Mouse (Mus musculus): ENCODE measurements around the gene Hcn4. TPM values are rescaled to one million over a fixed set of nuclear protein-coding genes. Genes with fewer than 3 reads are reported as not detected.

Gene Hcn4
- total and polyA plus RNA-seq, 2 experiments from 2014 or later = 0.61 to 7.4 TPM

- Histone ChIP-seq H3K36me3 (replicated peaks; ENCODE audit: control insufficient read depth, insufficient read depth, low read length) (peaks cover 40% of the 10 kb centered on the region), H3K4me2 (ENCODE audit: low read depth, low read length) (no peak overlapping the region), H3K27ac (ENCODE audit: low read depth) (no peak overlapping the region), H3K9ac (replicated peaks; ENCODE audit: low read depth, low read length) (no peak overlapping the region), H3K4me1 (ENCODE audit: control insufficient read depth, insufficient read depth) (no peaks in the 10 kb centered on the region), H3K4me3 (ENCODE audit: low read depth, low read length) (no peak overlapping the region), H3K9me3 (replicated peaks; ENCODE audit: control insufficient read depth, low read length) (no peaks in the 10 kb centered on the region), H3K27me3 (ENCODE audit: control insufficient read depth, insufficient read depth, low read length) (no peaks in the 10 kb centered on the region)
- 90% methylated on average over 6 of the region's 6 CpGs for WGBS
- ATAC-seq (ENCODE audit: insufficient read depth, low read depth) (no peak), DNase-seq (ENCODE audit: low spot score) (no peak)
- TF ChIP-seq EP300 (IDR thresholded peaks at IDR 0.05; ENCODE audit: low read depth) (no peak), CTCF (IDR thresholded peaks at IDR 0.05; ENCODE audit: low read depth) (no peak)
These were observed 53.9 kb downstream of the Hcn4 start for GRCm38 (mm10) chr9:58876946-58877625.

GRCm38 (mm10) chr9:58879836-58880235 lies 56.6 kb downstream of the Hcn4 start:
- no peaks in the 10 kb centered on the region for H3K4me1 ChIP-seq (ENCODE audit: control insufficient read depth, insufficient read depth)
- H3K4me3 ChIP-seq (ENCODE audit: low read depth, low read length) = no peak overlapping the region
- H3K9me3 ChIP-seq (replicated peaks; ENCODE audit: control insufficient read depth, low read length) = no peaks in the 10 kb centered on the region
- H3K27ac ChIP-seq (ENCODE audit: low read depth) = no peak overlapping the region
- ATAC-seq (ENCODE audit: insufficient read depth, low read depth) (no peak), DNase-seq (ENCODE audit: low spot score) (no peak)
- TF ChIP-seq EP300 (IDR thresholded peaks at IDR 0.05; ENCODE audit: low read depth) (no peak), CTCF (IDR thresholded peaks at IDR 0.05; ENCODE audit: low read depth) (no peak)
- no peak overlapping the region for H3K9ac ChIP-seq (replicated peaks; ENCODE audit: low read depth, low read length)
- H3K27me3 ChIP-seq (ENCODE audit: control insufficient read depth, insufficient read depth, low read length) = no peaks in the 10 kb centered on the region
- 78% methylated on average over 1 of the region's 1 CpGs for WGBS
- H3K4me2 ChIP-seq (ENCODE audit: low read depth, low read length) = no peak overlapping the region
- H3K36me3 ChIP-seq (replicated peaks; ENCODE audit: control insufficient read depth, insufficient read depth, low read length) = peaks cover 59% of the 10 kb centered on the region

- H3K27me3 ChIP-seq (ENCODE audit: control insufficient read depth, insufficient read depth, low read length) = no peaks in the 10 kb centered on the region
- no peak overlapping the region for H3K9ac ChIP-seq (replicated peaks; ENCODE audit: low read depth, low read length)
- WGBS = 20% methylated on average over 1 of the region's 1 CpGs
- TF ChIP-seq EP300 (IDR thresholded peaks at IDR 0.05; ENCODE audit: low read depth) (no peak), CTCF (IDR thresholded peaks at IDR 0.05; ENCODE audit: low read depth) (no peak)
- H3K4me1 ChIP-seq (ENCODE audit: control insufficient read depth, insufficient read depth) = 0 out of 2 replicates have a peak, but pooled peaks cover 2% of the 10 kb centered on the region
- no peak overlapping the region for H3K4me3 ChIP-seq (ENCODE audit: low read depth, low read length)
- no peak overlapping the region for H3K27ac ChIP-seq (ENCODE audit: low read depth)
- H3K4me2 ChIP-seq (ENCODE audit: low read depth, low read length) = no peak overlapping the region
- DNase-seq (ENCODE audit: low spot score) (no peak), ATAC-seq (ENCODE audit: insufficient read depth, low read depth) (no peak)
- no peaks in the 10 kb centered on the region for H3K9me3 ChIP-seq (replicated peaks; ENCODE audit: control insufficient read depth, low read length)
- peaks cover 46% of the 10 kb centered on the region for H3K36me3 ChIP-seq (replicated peaks; ENCODE audit: control insufficient read depth, insufficient read depth, low read length)
These were observed 59.5 kb downstream of the Hcn4 start for GRCm38 (mm10) chr9:58882686-58883085.

DNA sequence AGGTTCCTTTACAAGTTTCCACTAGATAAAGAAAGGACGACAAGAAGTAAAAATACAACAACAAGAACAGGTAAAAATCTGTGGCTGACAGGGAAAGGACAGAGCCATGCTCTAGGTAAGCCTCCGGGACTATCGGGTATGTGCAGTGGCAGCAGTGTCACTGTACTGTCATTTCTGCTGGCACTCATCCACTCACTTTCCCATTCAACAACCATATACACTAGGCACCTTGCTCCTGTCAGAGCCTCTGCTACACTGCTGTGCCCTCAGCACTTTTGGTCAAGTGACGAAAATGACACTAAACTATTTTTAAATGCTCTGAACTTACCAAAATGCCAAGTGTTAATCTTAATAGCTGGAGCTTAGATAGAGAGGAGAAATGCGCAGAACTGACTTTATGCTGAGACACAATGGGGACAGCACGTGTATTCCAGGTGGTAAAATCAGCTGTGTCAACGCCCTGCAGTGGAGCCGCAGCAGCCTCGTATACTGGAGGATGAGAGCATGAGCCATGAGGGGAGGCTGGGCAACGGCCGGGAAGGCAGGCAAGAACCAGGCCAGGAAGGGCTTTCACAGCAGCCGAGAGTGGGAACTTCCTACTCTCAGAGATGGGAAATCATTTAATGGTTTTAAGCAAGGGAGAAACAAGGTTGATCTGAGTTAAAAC lies 66.7 kb downstream of the Hcn4 start:
- no peak overlapping the region for H3K9ac ChIP-seq (replicated peaks; ENCODE audit: low read depth, low read length)
- no peaks in the 10 kb centered on the region for H3K9me3 ChIP-seq (replicated peaks; ENCODE audit: control insufficient read depth, low read length)
- 34% methylated on average over 12 of the region's 12 CpGs for WGBS
- H3K4me1 ChIP-seq (ENCODE audit: control insufficient read depth, insufficient read depth) = 0 out of 2 replicates have a peak, but pooled peaks cover 5% of the 10 kb centered on the region
- no peak overlapping the region for H3K4me3 ChIP-seq (ENCODE audit: low read depth, low read length)
- ATAC-seq (ENCODE audit: insufficient read depth, low read depth) = peak; percentile 78
- no peak overlapping the region for H3K4me2 ChIP-seq (ENCODE audit: low read depth, low read length)
- TF ChIP-seq CTCF (IDR thresholded peaks at IDR 0.05; ENCODE audit: low read depth) (no peak), EP300 (IDR thresholded peaks at IDR 0.05; ENCODE audit: low read depth) (no peak)
- H3K27ac ChIP-seq (ENCODE audit: low read depth) = peak overlapping the region; percentile 72
- H3K36me3 ChIP-seq (replicated peaks; ENCODE audit: control insufficient read depth, insufficient read depth, low read length) = peaks cover 34% of the 10 kb centered on the region
- H3K27me3 ChIP-seq (ENCODE audit: control insufficient read depth, insufficient read depth, low read length) = no peaks in the 10 kb centered on the region
- peak; percentile 68 for DNase-seq (ENCODE audit: low spot score)

DNA sequence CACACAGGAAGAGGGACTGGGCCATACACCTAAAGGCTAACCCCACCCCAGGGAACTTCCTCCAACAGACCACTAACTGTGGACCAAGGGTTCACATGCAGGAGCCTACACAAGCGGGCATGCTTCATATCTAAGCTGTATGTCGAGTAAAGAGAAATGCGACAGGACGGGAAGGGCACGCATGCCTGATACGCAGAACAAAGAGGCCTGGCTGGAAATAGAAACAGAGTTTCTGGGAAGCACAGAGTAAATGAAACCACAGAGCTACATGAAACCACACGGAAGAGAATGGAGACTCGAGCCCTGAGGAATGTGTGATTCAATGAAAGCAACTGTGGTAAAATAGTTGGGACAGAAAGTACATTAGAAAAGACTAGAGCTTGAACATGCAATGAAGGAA lies 67.7 kb downstream of the Hcn4 start:
- Histone ChIP-seq H3K4me1 (ENCODE audit: control insufficient read depth, insufficient read depth) (0 out of 2 replicates have a peak, but pooled peaks cover 5% of the 10 kb centered on the region), H3K36me3 (replicated peaks; ENCODE audit: control insufficient read depth, insufficient read depth, low read length) (peaks cover 34% of the 10 kb centered on the region), H3K27ac (ENCODE audit: low read depth) (peak overlapping the region; percentile 72), H3K4me2 (ENCODE audit: low read depth, low read length) (no peak overlapping the region), H3K4me3 (ENCODE audit: low read depth, low read length) (no peak overlapping the region), H3K27me3 (ENCODE audit: control insufficient read depth, insufficient read depth, low read length) (no peaks in the 10 kb centered on the region), H3K9me3 (replicated peaks; ENCODE audit: control insufficient read depth, low read length) (no peaks in the 10 kb centered on the region), H3K9ac (replicated peaks; ENCODE audit: low read depth, low read length) (no peak overlapping the region)
- WGBS = 46% methylated on average over 8 of the region's 8 CpGs
- TF ChIP-seq CTCF (IDR thresholded peaks at IDR 0.05; ENCODE audit: low read depth) (no peak), EP300 (IDR thresholded peaks at IDR 0.05; ENCODE audit: low read depth) (no peak)
- DNase-seq (ENCODE audit: low spot score) = no peak
- ATAC-seq (ENCODE audit: insufficient read depth, low read depth) = peak; percentile 52
